In the genomic region with DNA sequence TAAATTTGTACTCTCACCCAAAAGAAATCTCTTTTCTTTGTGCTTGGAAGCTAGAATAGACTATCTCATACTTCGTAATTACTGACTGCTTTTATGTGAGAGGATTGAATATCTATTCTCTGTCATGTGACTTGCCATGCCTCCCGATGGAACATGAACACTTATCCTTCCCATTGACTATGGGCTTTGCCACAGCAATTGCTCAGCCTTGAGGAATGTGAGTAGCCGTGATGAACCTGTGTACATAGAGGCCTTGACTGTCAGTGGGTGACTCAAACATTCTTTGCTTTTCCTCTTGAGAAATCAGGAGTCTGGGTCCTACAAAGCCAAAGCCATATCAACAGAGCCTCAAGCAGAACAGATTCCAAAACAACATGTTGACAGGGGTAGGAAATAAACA, we compare ENCODE assay signal across 15 mouse cellular contexts. TPM values are rescaled to one million over a fixed set of nuclear protein-coding genes. Genes with fewer than 3 reads are reported as not detected.
DNase-seq lines count a peak whose midpoint lies in the region; ATAC-seq and TF ChIP-seq lines count a peak whose summit lies in the region.
"Had no signal": no experiment of that assay in that cellular context is flagged by ENCODE, and none has a peak within 500 bp of the region (broad histone marks: within the 10 kb centered on the region; RNA-seq: fewer than 3 reads in every experiment).

No protein-coding gene starts in this region.

- no peak for TF ChIP-seq POLR2A in embryonic fibroblast, embryonic 13.5 days (IDR thresholded peaks at IDR 0.05; ENCODE audit: low read depth, low read length)

- intact Hi-C loops in heart, postnatal 14 days (cut with DNase I): no loop called here

- H3K4me1 ChIP-seq in neural tube, embryonic 13.5 days (replicated peaks): peaks cover 5% of the 10 kb centered on the region
- peaks cover 27% of the 10 kb centered on the region for H3K4me1 ChIP-seq in embryonic fibroblast, embryonic 13.5 days (ENCODE audit: control insufficient read depth, insufficient read depth, low read length)
- H3K4me1 ChIP-seq: intestine, embryonic 15.5 days; liver, embryonic 15.5 days had no signal

- H3K27me3 ChIP-seq in neural tube, embryonic 13.5 days: no peaks in the 10 kb centered on the region
- H3K27me3 ChIP-seq: intestine, embryonic 15.5 days; liver, embryonic 15.5 days had no signal

- 52% methylated on average over 3 of the region's 3 CpGs for WGBS in neural tube, embryonic 13.5 days

- no peaks in the 10 kb centered on the region for H3K9me3 ChIP-seq in neural tube, embryonic 13.5 days
- H3K9me3 ChIP-seq: intestine, embryonic 15.5 days; liver, embryonic 15.5 days had no signal

- no peak for TF ChIP-seq CTCF in embryonic fibroblast, embryonic 13.5 days (IDR thresholded peaks at IDR 0.05; ENCODE audit: borderline replicate concordance, insufficient read depth, low read length)

- H3K27ac ChIP-seq in neural tube, embryonic 13.5 days (replicated peaks): peak overlapping the region; percentile 25; the same call in 1 of the 2 replicates
- H3K27ac ChIP-seq in embryonic fibroblast, embryonic 13.5 days (ENCODE audit: insufficient read depth, low read length): peak overlapping the region; percentile 99
- H3K27ac ChIP-seq: intestine, embryonic 15.5 days; liver, embryonic 15.5 days had no signal

- H3K4me3 ChIP-seq in neural tube, embryonic 13.5 days: no peak overlapping the region
- no peak overlapping the region for H3K4me3 ChIP-seq in embryonic fibroblast, embryonic 13.5 days (ENCODE audit: insufficient read depth, low read length)
- H3K4me3 ChIP-seq: erythroblast, embryonic 14.5 days; intestine, embryonic 15.5 days; liver, embryonic 15.5 days had no signal

- H3K9ac ChIP-seq in neural tube, embryonic 13.5 days: no peak overlapping the region
- H3K9ac ChIP-seq: intestine, embryonic 15.5 days; liver, embryonic 15.5 days had no signal

- H3K4me2 ChIP-seq in neural tube, embryonic 13.5 days: no peak overlapping the region
- H3K4me2 ChIP-seq: intestine, embryonic 15.5 days; liver, embryonic 15.5 days had no signal

- peak; percentile 70; the same call in 1 of the 2 replicates for ATAC-seq in neural tube, embryonic 13.5 days (ENCODE audit: low read depth)
- ATAC-seq: intestine, embryonic 15.5 days had no signal

- DNase-seq in heart, adult 9 months (ENCODE audit: low spot score in 2 of 2): peak; percentile 20 to 22
- no peak for DNase-seq in heart, postnatal 14 days
- DNase-seq in neural tube, embryonic 10.5 days (ENCODE audit: extremely low spot score, low spot score): no peak
- no peak for DNase-seq in right cerebral cortex, postnatal 36 days (ENCODE audit: low spot score in 2 of 2)
- DNase-seq in cerebellum, adult 9-11 months: no peak
- DNase-seq: cerebellum, adult 11-12 months; kidney, postnatal 10 days; layer of hippocampus, adult 9-11 months; lung, postnatal 4 days had no signal

- H3K36me3 ChIP-seq in neural tube, embryonic 13.5 days: no peaks in the 10 kb centered on the region
- H3K36me3 ChIP-seq: intestine, embryonic 15.5 days; liver, embryonic 15.5 days had no signal

RNA-seq across cellular contexts. Expression of gene Cubn, which starts 40.7 kb away (rescaled TPM):
- total RNA-seq in heart, postnatal 14 days (2021): 1 to 10 TPM; 1.2 TPM
- polyA plus RNA-seq in neural tube, embryonic 13.5 days (2015; fragmentation: Nextera tagmentation; extraction: Ambion mirVana): 0.31 and 0.32 TPM in 2 replicates
- polyA plus RNA-seq in embryonic fibroblast, embryonic 13.5 days (2011; ENCODE audit: insufficient read length, low read depth, missing spikeins): 0.81 and 1.2 TPM in 2 replicates
- polyA plus RNA-seq: erythroblast, embryonic 14.5 days; thymus, postnatal 0 days had no signal

Comparison
In these comparisons a context has a peak if more than half of its experiments do, and no peak if none do; other contexts are left out.
1. DNase-seq: peak in heart, adult 9 months (2 of 2); none in heart, postnatal 14 days (0 of 2), neural tube, embryonic 10.5 days (single experiment), right cerebral cortex, postnatal 36 days (0 of 2) and cerebellum, adult 9-11 months (single experiment).